Mouse (Mus musculus): Measurements from ENCODE around the gene Tctn1. TPM values are rescaled to one million over a fixed set of nuclear protein-coding genes. Genes with fewer than 3 reads are reported as not detected.

Tctn1 gene
- polyA plus RNA-seq, 2 experiments, result 0.50 to 2.0 TPM

DNA sequence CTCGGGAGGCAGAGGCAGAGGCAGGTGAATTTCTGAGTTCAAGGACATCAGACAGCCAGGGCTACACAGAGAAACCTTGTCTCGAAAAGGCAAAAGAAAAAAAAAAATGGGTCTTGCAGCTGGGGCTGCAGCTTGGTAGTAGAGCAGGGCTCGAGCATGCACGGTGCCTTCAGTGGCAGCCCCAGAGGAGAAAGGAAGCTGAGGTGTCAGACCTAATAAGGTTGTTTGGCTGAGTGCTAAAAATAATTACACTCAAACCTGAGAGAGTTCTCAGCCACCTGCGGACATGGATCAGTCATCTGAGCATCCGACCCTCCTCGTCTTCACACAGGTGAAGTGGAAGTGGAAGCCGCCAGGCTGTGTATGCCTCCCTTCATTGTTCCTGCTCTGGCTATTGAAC lies 46.4 kb upstream of the Tctn1 start:
- no peak overlapping the region for H3K4me3 ChIP-seq (ENCODE audit: insufficient read depth in 1 of 2, low read depth in 2 of 2, low read length in 2 of 2)
- H3K27ac ChIP-seq, result no peak overlapping the region
- ATAC-seq (ENCODE audit: insufficient read depth), result no peak
- no peak overlapping the region for H3K4me2 ChIP-seq (ENCODE audit: low read depth)
- no peak for DNase-seq (ENCODE audit: low read depth in 3 of 3, low spot score in 3 of 3)
- H3K36me3 ChIP-seq (replicated peaks; ENCODE audit: control insufficient read depth, insufficient read depth, low read depth), result peaks cover 4% of the 10 kb centered on the region; the same call in 1 of the 2 replicates
- WGBS (ENCODE audit: insufficient replicate concordance), result 79% methylated on average over 8 of the region's 8 CpGs
- H3K4me1 ChIP-seq (replicated peaks; ENCODE audit: control insufficient read depth in 2 of 2, insufficient read depth in 2 of 2, low read length in 1 of 2), result peaks cover 0 to 12% of the 10 kb centered on the region in 2 experiments; a peak in 2 of 4 replicates
- no peaks in the 10 kb centered on the region for H3K27me3 ChIP-seq (ENCODE audit: control insufficient read depth, insufficient read depth, low read length)
- no peaks in the 10 kb centered on the region for H3K9me3 ChIP-seq (ENCODE audit: control insufficient read depth, low read length)
- TF ChIP-seq CTCF (IDR thresholded peaks at IDR 0.05; ENCODE audit: low read depth), result no peak
- no peak for TF ChIP-seq EP300 (IDR thresholded peaks at IDR 0.05; ENCODE audit: low read depth)
- H3K9ac ChIP-seq (replicated peaks), result no peak overlapping the region

- Histone ChIP-seq H3K9me3 (ENCODE audit: control insufficient read depth, low read length) (no peaks in the 10 kb centered on the region), H3K4me2 (ENCODE audit: low read depth) (no peak overlapping the region), H3K27ac (no peak overlapping the region), H3K27me3 (ENCODE audit: control insufficient read depth, insufficient read depth, low read length) (no peaks in the 10 kb centered on the region), H3K4me1 (replicated peaks; ENCODE audit: control insufficient read depth in 2 of 2, insufficient read depth in 2 of 2, low read length in 1 of 2) (peaks cover 3 to 11% of the 10 kb centered on the region in 2 experiments; a peak in 3 of 4 replicates), H3K36me3 (replicated peaks; ENCODE audit: control insufficient read depth, insufficient read depth, low read depth) (peaks cover 4% of the 10 kb centered on the region; the same call in 1 of the 2 replicates), H3K9ac (replicated peaks) (no peak overlapping the region), H3K4me3 (ENCODE audit: insufficient read depth in 1 of 2, low read depth in 2 of 2, low read length in 2 of 2) (no peak overlapping the region)
- TF ChIP-seq CTCF (IDR thresholded peaks at IDR 0.05; ENCODE audit: low read depth), result no peak
- no peak for TF ChIP-seq EP300 (IDR thresholded peaks at IDR 0.05; ENCODE audit: low read depth)
- ATAC-seq (ENCODE audit: insufficient read depth) (no peak), DNase-seq (ENCODE audit: low read depth in 3 of 3, low spot score in 3 of 3) (no peak)
- WGBS (ENCODE audit: insufficient replicate concordance), result 73% methylated on average over 3 of the region's 3 CpGs
Observed at GRCm38 (mm10) chr5:122306536-122306935, 42.3 kb upstream of the Tctn1 start.

DNA sequence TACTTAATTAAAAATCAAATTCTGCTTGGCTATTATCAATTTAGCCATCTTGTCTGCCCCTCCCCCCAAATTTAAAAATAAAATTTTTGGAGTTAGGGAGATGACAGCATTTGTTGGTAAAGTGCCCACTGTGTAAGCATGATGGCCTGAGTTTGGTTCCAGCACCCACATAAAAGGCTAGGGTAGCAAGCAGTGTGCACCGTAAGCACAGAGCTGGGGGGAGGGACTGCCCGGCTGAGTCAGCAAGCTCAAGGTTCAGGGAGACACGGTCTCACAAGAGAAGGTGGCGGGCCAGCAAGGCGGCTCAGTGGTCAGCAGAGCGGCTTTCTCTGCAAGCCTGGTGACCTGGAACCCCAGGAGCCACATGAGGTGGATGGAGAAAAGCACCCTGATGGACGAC lies 41.2 kb upstream of the Tctn1 start:
- no peak for DNase-seq (ENCODE audit: low read depth in 3 of 3, low spot score in 3 of 3)
- Histone ChIP-seq H3K4me3 (ENCODE audit: insufficient read depth in 1 of 2, low read depth in 2 of 2, low read length in 2 of 2) (no peak overlapping the region), H3K4me2 (ENCODE audit: low read depth) (no peak overlapping the region), H3K4me1 (replicated peaks; ENCODE audit: control insufficient read depth in 2 of 2, insufficient read depth in 2 of 2, low read length in 1 of 2) (peaks cover 3 to 11% of the 10 kb centered on the region in 2 experiments; a peak in 3 of 4 replicates), H3K27me3 (ENCODE audit: control insufficient read depth, insufficient read depth, low read length) (no peaks in the 10 kb centered on the region), H3K36me3 (replicated peaks; ENCODE audit: control insufficient read depth, insufficient read depth, low read depth) (peaks cover 4% of the 10 kb centered on the region; the same call in 1 of the 2 replicates), H3K9ac (replicated peaks) (no peak overlapping the region), H3K9me3 (ENCODE audit: control insufficient read depth, low read length) (no peaks in the 10 kb centered on the region), H3K27ac (no peak overlapping the region)
- ATAC-seq (ENCODE audit: insufficient read depth), result no peak
- 78% methylated on average over 7 of the region's 7 CpGs for WGBS (ENCODE audit: insufficient replicate concordance)
- TF ChIP-seq EP300 (IDR thresholded peaks at IDR 0.05; ENCODE audit: low read depth), result no peak
- no peak for TF ChIP-seq CTCF (IDR thresholded peaks at IDR 0.05; ENCODE audit: low read depth)

DNA sequence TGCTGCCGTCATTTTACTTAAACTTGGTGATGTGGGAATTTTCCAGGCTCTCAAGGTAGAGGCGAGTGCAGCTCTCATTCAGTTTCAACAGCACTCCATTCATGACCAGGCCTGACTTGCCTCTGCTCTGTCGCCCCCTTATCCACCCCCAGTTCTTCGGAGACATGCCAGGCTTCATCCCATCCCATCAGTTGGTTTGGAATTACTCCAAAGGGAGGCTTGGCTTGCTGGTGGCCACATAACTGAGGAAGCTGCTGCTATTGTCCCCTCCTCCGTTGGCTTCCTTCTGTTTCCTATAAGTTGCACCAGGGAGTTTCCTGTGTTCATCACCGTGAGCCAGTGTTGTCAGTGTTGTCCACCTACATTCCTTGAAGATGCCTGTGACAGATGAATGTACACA lies 40.3 kb upstream of the Tctn1 start:
- H3K4me3 ChIP-seq (ENCODE audit: insufficient read depth in 1 of 2, low read depth in 2 of 2, low read length in 2 of 2), result no peak overlapping the region
- no peaks in the 10 kb centered on the region for H3K27me3 ChIP-seq (ENCODE audit: control insufficient read depth, insufficient read depth, low read length)
- H3K4me2 ChIP-seq (ENCODE audit: low read depth), result no peak overlapping the region
- no peak overlapping the region for H3K9ac ChIP-seq (replicated peaks)
- no peaks in the 10 kb centered on the region for H3K9me3 ChIP-seq (ENCODE audit: control insufficient read depth, low read length)
- H3K4me1 ChIP-seq (replicated peaks; ENCODE audit: control insufficient read depth in 2 of 2, insufficient read depth in 2 of 2, low read length in 1 of 2), result peaks cover 3 to 11% of the 10 kb centered on the region in 2 experiments; a peak in 3 of 4 replicates
- DNase-seq (ENCODE audit: low read depth in 3 of 3, low spot score in 3 of 3) (no peak), ATAC-seq (ENCODE audit: insufficient read depth) (no peak)
- peaks cover 4% of the 10 kb centered on the region; the same call in 1 of the 2 replicates for H3K36me3 ChIP-seq (replicated peaks; ENCODE audit: control insufficient read depth, insufficient read depth, low read depth)
- TF ChIP-seq CTCF (IDR thresholded peaks at IDR 0.05; ENCODE audit: low read depth) (no peak), EP300 (IDR thresholded peaks at IDR 0.05; ENCODE audit: low read depth) (no peak)
- WGBS (ENCODE audit: insufficient replicate concordance), result 64% methylated on average over 6 of the region's 6 CpGs
- H3K27ac ChIP-seq, result no peak overlapping the region

- ATAC-seq (ENCODE audit: insufficient read depth) (no peak), DNase-seq (ENCODE audit: low read depth in 3 of 3, low spot score in 3 of 3) (no peak)
- peaks cover 4% of the 10 kb centered on the region; the same call in 1 of the 2 replicates for H3K36me3 ChIP-seq (replicated peaks; ENCODE audit: control insufficient read depth, insufficient read depth, low read depth)
- peaks cover 3 to 11% of the 10 kb centered on the region in 2 experiments; a peak in 3 of 4 replicates for H3K4me1 ChIP-seq (replicated peaks; ENCODE audit: control insufficient read depth in 2 of 2, insufficient read depth in 2 of 2, low read length in 1 of 2)
- H3K9me3 ChIP-seq (ENCODE audit: control insufficient read depth, low read length), result no peaks in the 10 kb centered on the region
- no peak overlapping the region for H3K9ac ChIP-seq (replicated peaks)
- H3K4me3 ChIP-seq (ENCODE audit: insufficient read depth in 1 of 2, low read depth in 2 of 2, low read length in 2 of 2), result no peak overlapping the region
- no peak overlapping the region for H3K27ac ChIP-seq
- TF ChIP-seq CTCF (IDR thresholded peaks at IDR 0.05; ENCODE audit: low read depth) (no peak), EP300 (IDR thresholded peaks at IDR 0.05; ENCODE audit: low read depth) (no peak)
- H3K4me2 ChIP-seq (ENCODE audit: low read depth), result no peak overlapping the region
- H3K27me3 ChIP-seq (ENCODE audit: control insufficient read depth, insufficient read depth, low read length), result no peaks in the 10 kb centered on the region
- 85% methylated on average over 7 of the region's 7 CpGs for WGBS (ENCODE audit: insufficient replicate concordance)
Observed at GRCm38 (mm10) chr5:122303937-122304336, 39.7 kb upstream of the Tctn1 start.
